Mouse (Mus musculus): ENCODE data around the gene Pphln1. TPM values are rescaled to one million over a fixed set of nuclear protein-coding genes. Genes with fewer than 3 reads are reported as not detected.
"Not testable (repeated sequence)": the region's sequence is repeated elsewhere in the genome, so short reads cannot be mapped to it uniquely, and the experiment has no call there.

The Pphln1 gene
- total RNA-seq (2015) (45.7 and 52.2 TPM in 2 replicates), total RNA-seq (2017) (31.7 and 40.1 TPM in 2 replicates)

GRCm38 (mm10) chr15:93397826-93398698 is at the start of gene Pphln1, which contains the start of gene Zcrb1:
Gene Pphln1, plus strand, starts transcription at chr15:93398350.
Gene Zcrb1, minus strand, starts transcription at chr15:93398334.
- peak; percentile 94 for ATAC-seq (ENCODE audit: poor library complexity, severe bottlenecking)

GRCm38 (mm10) chr15:93358346-93359095 is 39.6 kb upstream of the Pphln1 start:
- ATAC-seq (ENCODE audit: poor library complexity, severe bottlenecking): peak; percentile 80

- no peak for ATAC-seq (ENCODE audit: poor library complexity, severe bottlenecking)
These were observed 32.6 kb upstream of the Pphln1 start for GRCm38 (mm10) chr15:93365561-93365960.

GRCm38 (mm10) chr15:93368558-93368957 is 29.6 kb upstream of the Pphln1 start:
- ATAC-seq (ENCODE audit: poor library complexity, severe bottlenecking): no peak

- ATAC-seq (ENCODE audit: poor library complexity, severe bottlenecking): no peak
These were observed 26.3 kb upstream of the Pphln1 start for GRCm38 (mm10) chr15:93371838-93372237.

GRCm38 (mm10) chr15:93372525-93373119 is 25.5 kb upstream of the Pphln1 start:
- not testable (repeated sequence) for ATAC-seq (ENCODE audit: poor library complexity, severe bottlenecking)

GRCm38 (mm10) chr15:93375696-93376095 is 22.5 kb upstream of the Pphln1 start:
- ATAC-seq (ENCODE audit: poor library complexity, severe bottlenecking): no peak

- peak; percentile 86 for ATAC-seq (ENCODE audit: poor library complexity, severe bottlenecking)
These were observed 19.0 kb upstream of the Pphln1 start for GRCm38 (mm10) chr15:93379177-93379576.

GRCm38 (mm10) chr15:93381337-93381736 is 16.8 kb upstream of the Pphln1 start:
- ATAC-seq (ENCODE audit: poor library complexity, severe bottlenecking): no peak

GRCm38 (mm10) chr15:93397269-93397668 is 881 bp upstream of the Pphln1 start:
- no peak for ATAC-seq (ENCODE audit: poor library complexity, severe bottlenecking)

- ATAC-seq (ENCODE audit: poor library complexity, severe bottlenecking): peak; percentile 21; the same call in 1 of the 2 replicates
These were observed 770 bp downstream of the Pphln1 start for GRCm38 (mm10) chr15:93398699-93399540.

- no peak for ATAC-seq (ENCODE audit: poor library complexity, severe bottlenecking)
These were observed 3.3 kb downstream of the Pphln1 start for GRCm38 (mm10) chr15:93401446-93401845.

GRCm38 (mm10) chr15:93402730-93403129 is 4.6 kb downstream of the Pphln1 start:
- ATAC-seq (ENCODE audit: poor library complexity, severe bottlenecking): no peak

GRCm38 (mm10) chr15:93404849-93405248 is 6.7 kb downstream of the Pphln1 start:
- ATAC-seq (ENCODE audit: poor library complexity, severe bottlenecking): no peak

GRCm38 (mm10) chr15:93405446-93405986 is 7.4 kb downstream of the Pphln1 start:
- peak; percentile 47; the same call in 1 of the 2 replicates for ATAC-seq (ENCODE audit: poor library complexity, severe bottlenecking)

GRCm38 (mm10) chr15:93406492-93406891 is 8.3 kb downstream of the Pphln1 start:
- ATAC-seq (ENCODE audit: poor library complexity, severe bottlenecking): no peak

GRCm38 (mm10) chr15:93412445-93412844 is 14.3 kb downstream of the Pphln1 start:
- no peak for ATAC-seq (ENCODE audit: poor library complexity, severe bottlenecking)

- ATAC-seq (ENCODE audit: poor library complexity, severe bottlenecking): no peak
These were observed 16.3 kb downstream of the Pphln1 start for GRCm38 (mm10) chr15:93414456-93414855.

- no peak for ATAC-seq (ENCODE audit: poor library complexity, severe bottlenecking)
These were observed 18.1 kb downstream of the Pphln1 start for GRCm38 (mm10) chr15:93416300-93416699.

GRCm38 (mm10) chr15:93420596-93420995 is 22.4 kb downstream of the Pphln1 start:
- ATAC-seq (ENCODE audit: poor library complexity, severe bottlenecking): no peak

Measured in megakaryocyte, adult 5-6 weeks (primary cell).